Mouse (Mus musculus) urinary bladder, postnatal 36 days (tissue): ENCODE measurements at regions not wholly inside any gene's neighbourhood (a gene's known extent, or its start where the extent isn't known, plus 50 kb on each side); places are given as distances from the start of the nearest gene placed in this dataset.
A peak's percentile ranks its signal among the peaks of the same experiment; 100 is the strongest.

Source experiments
- DNase-seq, 2 experiments: peaks; one replicate each; pipeline ENCODE4 v3.0.0; 2022; ENCODE audit warnings: low spot score in 2 of 2, mixed read lengths in 1 of 2

DNA sequence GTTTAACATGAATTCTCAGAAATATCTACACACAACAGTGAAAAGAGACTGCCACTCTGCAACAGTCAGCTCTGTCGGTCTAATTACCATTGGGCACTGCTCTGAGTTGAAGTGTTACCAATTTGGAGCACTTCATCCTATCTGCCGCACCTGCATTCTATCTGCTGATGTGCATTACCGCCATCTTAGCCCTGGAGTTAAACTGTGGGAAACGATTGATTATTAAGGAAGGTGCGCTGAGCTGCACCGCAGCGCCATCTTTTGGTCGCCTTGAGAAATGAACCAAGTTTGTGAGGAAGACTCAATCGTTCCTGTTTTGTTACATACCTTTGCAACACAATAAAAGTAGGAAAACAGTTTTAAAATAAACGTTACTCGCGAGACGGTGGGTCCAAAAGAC lies 110.5 kb downstream of the Rergl start:
- DNase-seq = no peak

DNA sequence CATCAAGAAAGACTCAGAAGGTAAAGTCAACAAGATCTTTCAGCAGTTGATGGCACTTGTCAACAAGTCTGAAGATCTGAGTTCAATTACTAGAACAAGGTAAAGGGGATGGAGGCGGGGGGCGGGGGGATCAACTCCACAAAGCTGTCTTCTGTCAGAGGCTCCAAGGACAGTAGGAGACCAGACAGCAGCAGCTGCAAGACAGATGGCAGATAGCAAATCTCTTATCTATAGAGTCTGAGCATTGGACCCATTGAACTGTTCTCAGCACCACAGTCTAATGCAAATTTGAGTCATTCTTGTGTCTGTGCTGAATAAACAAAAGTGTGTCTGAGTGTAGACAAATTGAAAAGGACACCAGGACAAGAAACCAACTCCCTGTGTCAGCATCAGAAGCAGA lies 150.8 kb downstream of the Rergl start:
- no peak for DNase-seq

DNA sequence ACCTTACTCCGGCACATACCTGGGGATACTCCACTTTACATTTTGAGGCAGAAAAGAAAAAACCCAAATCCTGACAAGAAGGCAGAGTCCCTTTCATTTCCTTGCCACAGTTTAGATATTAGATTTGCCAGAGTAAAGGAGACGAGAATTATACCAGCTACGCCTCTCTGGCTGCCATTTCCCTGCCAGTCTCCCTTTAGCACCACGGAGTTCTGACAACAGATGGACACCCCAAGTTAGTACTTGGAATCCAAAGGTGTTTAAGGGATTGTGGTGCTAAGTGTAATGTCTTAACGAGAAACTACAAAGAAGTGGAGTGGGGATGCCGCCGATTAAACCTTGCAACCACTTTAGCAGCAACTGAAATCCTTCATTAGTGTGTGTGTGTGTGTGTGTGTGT lies 176.6 kb downstream of the Rergl start:
- no peak for DNase-seq

DNA sequence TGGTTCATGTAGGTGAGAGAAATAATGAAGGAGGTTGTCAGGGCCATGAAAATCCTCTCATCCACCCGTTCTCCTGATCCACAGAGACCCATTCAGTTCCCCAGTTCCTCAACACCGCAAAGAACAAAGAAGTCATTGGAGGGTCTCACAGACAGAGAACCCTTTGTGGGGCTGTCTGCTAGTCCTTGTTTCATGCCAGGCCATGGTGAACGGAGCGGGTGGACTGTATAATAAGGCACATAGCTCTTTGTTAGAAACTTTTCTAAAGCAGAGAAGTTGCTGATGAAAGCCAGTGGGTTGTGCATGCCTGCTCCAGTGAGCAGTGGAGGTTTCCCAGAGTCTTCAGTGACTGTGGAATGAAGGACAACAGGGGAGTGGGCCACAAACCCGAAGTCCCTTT lies 194.1 kb downstream of the Rergl start:
- DNase-seq = no peak

DNA sequence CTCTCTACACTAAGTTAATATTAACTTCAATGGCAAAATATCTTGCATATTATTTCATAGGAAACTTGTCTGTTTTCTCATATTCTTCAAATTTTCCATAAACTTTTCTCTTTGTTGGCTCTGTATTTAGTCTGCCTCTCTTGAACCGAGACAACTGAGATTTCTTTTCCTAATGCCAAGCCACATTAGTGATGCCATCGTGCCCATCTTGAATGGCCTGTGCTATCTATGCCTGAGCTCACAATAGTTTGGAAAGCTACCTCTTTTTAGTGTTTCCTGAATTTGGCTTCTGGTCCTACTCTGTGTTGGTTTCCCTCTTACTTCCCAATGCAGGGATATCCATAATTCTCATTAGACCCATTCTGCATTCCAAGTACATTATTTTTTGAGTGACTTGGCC lies 197.5 kb downstream of the Rergl start:
- no peak for DNase-seq

DNA sequence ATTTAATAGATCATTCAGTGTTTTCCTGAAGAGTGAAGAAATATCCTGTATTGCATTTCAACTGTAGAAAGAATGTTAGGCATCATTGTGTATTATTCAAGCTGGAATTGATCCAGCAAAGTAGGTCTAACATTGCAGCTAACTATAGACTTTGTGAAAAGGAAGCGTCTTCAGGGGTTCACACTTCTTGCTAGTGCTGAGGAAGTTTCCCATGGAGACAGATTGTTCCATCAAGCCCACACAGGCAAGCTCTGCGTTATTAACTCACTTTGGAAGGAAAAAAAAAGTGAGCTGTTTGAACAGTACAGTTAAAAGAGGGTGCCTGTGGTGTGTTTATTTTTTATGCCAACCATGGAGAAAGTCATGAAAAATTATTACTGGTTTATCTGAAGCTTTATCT lies 206.1 kb downstream of the Rergl start:
- no peak for DNase-seq

DNA sequence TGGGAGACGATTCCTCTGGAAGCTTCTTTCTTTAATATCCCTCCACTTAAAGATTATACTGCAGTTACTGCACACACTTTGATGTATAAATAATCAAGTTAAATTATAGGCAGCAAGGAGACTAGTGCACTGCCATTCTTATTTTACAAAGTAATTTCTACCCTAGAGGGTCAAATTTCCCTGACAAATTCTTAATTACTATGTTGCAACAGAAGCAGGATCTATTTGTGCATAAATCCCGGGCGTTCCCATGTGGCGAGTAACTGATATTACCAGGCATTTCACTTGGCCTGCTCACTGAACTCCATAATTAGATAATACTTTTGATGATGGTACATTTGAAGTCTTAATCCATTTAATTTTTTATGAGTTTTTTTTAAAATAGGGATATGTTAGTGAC lies 222.7 kb downstream of the Rergl start:
- DNase-seq = no peak

DNA sequence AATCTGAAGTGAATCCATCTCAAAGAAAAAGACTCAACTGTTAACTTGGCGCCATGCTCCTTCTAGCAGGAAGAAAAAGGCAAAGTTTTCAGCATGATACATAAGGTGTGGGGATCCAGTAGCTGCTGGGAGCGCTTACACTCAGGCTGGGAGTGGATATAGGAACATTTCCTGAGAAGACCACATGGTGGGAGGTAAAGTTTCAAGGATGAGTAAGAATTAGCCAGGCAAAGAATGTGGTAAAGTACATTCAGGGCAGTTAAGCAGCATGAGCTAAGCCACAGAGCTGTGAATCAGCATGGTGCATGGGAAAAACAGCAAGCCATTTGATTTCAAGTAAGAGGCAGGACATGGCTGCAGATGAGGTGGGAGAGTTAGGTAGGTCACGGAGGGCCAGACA lies 226.3 kb downstream of the Rergl start:
- no peak for DNase-seq

DNA sequence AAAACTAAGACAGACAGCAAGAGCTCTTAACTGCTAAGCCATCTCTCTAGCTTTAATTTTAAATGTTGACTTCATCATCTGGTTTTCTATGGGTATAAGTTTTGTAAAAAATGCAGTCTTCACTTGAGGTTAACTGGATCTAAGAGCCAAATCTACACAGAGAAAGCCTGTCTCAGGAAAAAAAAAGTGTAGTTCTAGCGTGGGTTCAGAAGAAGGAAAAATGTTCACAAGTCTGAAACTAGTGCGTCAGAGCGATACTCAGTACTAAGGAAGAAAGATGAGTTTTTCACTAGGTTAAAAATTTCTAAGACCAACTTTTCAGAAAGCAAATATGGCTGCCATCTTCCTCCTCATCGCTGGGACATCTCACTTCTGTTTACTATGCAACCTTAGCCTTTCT lies 248.1 kb downstream of the Rergl start:
- DNase-seq = no peak

DNA sequence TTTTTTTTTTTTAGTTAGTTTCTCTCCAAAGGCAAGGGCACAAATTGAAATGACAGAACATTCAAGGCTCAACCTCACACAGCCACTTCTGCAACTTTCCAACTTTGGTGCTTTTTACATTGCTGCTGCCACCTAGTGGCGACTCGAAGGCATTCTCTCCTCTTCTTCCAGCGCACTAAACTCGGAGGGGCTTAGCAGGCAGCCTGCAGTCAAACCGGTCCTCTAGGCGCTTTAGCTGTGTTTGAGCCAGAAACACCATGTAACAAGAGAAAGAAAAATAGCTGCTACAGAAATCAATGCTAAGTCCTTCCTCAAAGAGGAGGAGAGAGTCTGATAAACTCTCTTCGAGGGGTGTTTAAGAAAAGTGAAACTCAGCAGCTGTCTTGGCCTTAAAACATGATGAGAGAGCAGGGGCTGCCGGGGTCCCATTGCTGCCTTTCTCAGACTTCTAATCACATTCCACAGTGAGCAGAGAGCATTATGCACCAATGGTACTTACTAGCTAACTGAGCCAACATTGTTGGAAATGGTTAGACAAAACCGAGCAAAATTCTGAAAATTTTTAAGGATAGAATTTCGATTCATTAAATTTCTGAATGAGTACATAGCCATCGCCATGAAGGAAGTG lies 252.7 kb downstream of the Rergl start:
- DNase-seq = peak; percentile 12 to 22

DNA sequence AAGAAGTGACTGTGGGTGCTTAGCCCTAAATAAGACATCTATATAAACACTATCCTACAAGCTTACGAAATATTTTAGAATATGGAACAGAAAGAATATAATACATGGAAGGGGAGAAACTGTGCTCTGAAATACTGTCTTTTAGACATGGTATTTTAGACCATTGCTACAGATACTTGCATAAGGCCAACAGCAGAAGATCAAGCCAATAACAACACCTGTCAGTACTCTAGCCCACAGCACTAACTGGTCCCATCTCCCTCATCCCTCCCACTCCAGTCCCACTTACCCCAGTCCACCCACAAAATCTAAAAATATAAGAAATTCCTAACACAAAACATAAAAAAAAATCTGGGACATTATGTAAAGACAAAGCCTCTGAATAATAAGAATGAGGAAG lies 275.6 kb downstream of the Rergl start:
- no peak for DNase-seq

DNA sequence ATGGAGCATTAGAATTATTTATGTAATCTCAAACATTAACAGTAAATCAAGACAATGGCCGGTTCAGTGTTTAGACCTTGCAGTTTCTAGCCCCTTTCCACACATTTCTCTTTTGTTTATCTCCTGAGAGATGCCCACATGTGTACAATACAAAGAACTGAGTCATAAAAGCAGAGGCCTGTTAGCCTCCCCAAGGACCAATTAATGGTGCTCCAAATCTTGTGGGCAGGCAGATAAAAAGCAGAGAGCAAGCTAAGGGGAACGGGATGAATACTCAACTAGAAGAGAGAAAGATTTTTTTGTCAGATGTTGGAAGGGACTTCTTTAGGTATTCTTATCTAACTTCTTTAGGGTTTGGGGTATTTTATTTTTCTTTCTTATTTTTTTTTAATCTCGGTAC lies 287.3 kb downstream of the Rergl start:
- DNase-seq = no peak

DNA sequence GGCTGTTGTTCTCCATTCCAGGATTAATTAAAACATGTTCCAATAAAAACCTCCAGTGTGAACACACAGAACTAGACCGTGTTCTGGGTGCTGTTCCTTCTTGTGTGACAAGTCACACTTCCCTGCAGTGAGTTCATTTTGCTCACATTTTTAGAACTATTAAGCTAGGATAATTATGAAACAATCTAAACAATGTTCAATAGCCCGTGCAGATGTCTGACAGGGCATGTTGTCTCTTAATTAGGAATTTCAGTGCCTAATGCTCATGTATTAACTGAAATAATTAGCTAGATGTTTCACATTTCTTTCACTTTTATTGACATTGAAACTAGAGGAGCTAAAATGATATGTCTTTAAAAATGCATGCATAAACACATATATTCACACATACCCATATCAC lies 291.5 kb downstream of the Rergl start:
- no peak for DNase-seq

DNA sequence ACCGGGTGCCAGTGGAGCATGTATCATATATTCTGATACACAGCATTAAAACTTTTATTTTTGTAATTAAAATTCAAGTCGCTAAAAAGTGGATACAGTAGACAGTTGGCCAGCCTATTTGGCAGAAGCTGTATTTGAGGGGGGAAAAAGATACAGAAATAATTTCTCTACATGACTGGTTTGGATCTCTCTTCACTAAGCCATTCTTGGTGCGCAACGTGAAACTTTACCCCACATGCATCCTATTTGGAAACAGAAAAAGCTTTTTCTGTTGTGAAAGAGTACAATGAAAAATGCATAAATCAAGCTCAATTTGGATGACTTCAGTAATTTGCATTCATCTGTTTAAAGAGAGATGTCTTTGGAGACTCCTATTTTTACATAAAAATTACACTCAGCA lies 303.2 kb downstream of the Rergl start:
- DNase-seq = no peak

DNA sequence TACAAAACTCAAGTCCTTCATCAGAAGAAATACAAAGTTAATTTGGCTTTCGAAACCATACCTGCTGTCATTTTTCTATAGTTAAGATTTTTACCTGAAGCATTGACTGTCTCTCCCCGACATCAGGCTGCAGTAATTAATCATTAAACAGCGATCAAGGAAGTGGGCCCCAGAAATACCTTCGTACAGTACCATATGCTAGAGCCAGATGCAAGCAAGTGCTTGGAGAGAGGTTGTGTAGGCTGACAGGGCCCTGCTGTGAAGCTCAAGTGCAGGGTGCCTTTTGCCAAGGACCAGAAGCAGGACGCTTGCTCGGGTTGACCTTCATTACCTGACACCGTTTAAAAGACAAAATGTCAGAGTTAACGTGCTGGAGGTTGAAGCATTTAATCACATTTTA lies 315.3 kb downstream of the Rergl start:
- no peak for DNase-seq

DNA sequence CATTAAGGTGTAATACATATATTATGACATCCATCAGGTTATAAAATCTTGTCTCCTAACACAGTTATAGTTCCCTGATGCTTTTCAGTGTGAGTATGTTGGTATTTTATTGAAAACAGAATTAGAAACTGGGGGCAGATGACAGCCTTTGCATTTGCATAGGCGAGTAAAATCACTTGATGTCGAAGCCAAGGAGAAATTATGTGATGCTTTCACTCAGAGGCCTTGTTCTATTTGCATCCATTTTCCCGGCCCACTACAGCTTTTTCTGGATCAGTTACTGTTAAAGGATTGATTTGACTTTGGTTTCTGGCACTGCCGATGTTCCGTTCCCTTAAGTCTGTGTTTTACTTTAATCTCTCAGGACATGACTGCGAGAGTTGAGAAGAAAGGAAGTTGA lies 341.4 kb downstream of the Rergl start:
- DNase-seq = no peak

DNA sequence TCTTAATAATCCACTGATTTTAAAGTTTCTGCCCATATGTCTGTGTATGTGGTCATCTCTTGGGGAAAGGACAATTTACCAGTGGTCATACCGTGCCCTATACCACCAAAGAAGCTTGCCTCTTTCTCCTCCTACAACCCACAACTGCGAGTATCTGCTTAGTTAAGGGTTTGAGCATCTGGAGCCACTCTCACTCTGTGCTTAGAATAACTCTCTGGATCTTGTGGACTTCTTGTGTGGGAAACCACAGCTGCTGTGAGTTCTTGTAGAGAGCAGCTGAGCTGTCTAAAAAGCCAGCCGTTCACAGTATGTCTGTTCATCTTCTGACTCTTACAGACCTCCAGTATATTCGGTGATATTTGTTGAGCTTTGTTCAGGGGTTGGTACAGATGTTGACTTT lies 342.0 kb downstream of the Rergl start:
- DNase-seq = no peak

DNA sequence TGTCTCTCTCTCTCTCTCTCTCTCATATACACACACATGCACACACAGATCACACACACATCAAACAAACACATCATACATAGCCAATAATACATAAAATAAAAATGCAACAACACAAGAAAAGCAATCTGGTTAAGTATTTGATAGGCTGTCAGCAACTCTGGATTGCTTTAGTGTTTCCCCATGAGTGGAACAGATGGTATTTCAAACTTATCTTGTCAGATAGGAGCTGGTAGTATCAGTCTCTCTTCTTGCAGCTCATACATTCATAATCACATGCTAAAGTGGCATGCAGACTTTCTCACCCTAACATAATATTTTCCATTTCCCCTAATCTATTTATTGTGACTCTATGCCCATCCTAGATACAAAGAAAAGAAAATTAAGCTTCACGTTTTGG lies 347.0 kb downstream of the Rergl start:
- no peak for DNase-seq

DNA sequence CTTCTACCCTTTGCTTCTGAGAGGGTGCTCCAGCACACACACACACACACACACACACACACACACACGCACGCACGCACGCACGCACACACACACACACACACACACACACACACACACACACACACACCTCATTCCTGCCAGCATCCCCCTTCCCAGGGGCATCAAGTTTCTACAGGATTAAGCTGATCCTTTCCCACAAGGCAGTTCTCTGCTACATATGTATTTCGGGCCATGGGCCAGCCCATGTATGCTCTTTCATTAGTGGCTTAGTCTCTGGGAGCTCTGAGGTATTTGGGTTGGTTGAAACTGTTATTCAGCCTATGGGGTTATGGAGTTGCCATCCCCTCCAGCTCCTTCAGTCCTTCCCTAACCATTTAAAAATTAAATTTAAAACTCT lies 366.1 kb downstream of the Rergl start:
- DNase-seq = no peak

DNA sequence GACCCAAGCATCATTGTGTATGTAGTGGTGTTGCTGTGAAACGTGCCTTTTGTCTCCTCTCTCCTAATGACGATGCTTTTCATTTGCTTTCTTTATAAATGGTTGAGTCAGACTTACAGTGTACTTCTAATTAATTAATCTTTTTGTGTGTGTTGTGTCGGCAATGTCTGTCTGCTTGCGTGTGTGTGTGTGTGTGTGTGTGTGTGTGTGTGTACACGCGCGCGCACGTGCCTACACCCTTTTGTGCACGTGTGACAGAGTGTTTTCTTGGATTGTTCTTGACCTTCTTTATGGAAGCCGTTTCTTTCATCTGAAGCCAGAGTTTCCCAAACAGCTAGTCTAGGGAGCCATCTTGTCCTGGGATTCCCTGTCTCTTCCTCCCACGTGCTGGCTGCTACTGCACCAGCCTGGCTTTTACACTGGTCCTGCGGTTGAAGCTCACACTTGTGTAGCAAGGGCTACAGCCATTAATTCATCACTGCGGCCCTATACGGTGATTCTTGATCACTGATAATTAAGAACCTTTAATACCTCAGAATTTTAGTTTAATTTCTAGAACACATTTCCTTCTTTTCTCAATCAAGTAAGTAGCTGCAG lies 369.6 kb downstream of the Rergl start:
- DNase-seq = no peak

DNA sequence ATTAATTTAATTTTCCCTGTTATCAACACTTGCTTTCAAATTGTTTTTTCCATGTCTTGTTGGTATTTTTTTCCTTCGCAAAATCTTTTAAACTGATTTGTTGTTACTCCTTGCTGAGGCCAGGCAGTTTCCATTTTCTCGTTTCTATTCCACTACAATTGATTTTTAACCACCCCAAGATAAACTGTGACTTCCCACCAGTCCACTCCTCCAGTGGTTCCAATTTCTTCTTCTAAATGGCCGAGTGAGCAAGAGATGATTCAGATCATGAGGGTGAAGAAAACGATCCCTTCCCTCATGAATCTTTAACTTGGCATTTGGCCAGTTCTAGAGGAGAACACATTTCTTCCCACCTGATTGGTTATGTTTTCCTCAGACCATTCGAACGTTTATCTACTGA lies 393.5 kb downstream of the Rergl start:
- no peak for DNase-seq

DNA sequence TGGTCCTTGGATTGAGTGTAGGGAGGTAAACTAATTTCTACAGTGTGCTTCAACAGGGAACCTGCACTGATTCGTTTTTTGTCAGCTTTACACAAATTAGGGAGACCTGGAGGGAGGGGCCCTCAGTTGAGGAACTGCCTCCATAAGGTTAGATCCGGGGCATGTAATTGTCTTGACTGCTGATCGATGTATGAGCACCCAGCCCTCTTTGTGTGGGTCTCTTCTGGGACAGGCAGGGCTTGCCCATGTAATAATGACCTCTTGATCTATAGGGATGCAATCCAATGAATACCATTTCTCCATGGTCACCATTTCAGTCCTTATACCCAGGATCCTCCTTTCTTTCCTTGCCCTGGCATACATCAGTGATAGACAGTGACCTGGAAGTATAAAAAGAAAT lies 398.4 kb downstream of the Rergl start:
- DNase-seq = no peak

DNA sequence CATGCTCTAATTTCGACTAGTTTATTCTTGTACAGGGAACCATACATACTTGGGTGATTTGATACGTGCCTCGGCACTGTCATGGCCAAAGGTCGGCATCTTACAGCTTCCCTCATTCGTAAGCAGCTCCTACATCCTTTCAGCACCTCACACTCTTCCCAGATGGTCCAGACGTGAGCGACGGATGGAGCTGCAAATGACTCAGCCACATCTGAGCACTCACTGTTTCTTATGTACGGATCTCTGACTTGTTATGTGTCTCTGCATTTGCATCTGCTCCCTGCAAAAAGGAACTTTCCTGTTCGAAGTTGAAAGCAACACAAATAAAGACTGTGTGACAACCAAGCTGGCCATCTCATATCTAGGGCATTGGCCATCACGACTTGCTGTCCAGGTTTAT lies 402.5 kb downstream of the Rergl start:
- no peak for DNase-seq

DNA sequence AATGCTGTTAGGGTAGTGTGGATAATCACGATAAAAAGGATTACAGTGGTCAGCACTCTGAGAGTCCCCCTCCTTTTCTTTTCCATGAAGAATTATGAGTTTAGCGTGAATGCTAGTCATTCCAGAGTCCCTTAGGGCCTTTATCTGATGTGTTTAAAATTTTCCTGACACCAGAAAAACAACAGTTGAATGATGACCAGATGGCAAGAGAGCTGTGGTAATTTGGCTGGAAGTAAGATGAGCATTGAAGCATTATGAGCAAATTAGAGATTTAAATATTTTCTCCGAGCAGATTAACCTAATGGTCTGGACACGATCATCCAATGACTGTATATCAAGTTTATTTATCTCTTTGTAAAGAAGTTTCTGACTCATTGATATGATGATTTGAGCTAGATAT lies 417.1 kb upstream of the Igbp1b start:
- no peak for DNase-seq
